Comparison of ENCODE assay signal across 27 mouse cellular contexts in genomic region chr6:128548532-128548931, GRCm38 (mm10). TPM values are rescaled to one million over a fixed set of nuclear protein-coding genes. Genes with fewer than 3 reads are reported as not detected.
A peak's percentile ranks its signal among the peaks of the same experiment; 100 is the strongest.
DNase-seq lines count a peak whose midpoint lies in the region; ATAC-seq and TF ChIP-seq lines count a peak whose summit lies in the region.
"Had no signal": no experiment of that assay in that cellular context is flagged by ENCODE, and none has a peak within 500 bp of the region (broad histone marks: within the 10 kb centered on the region; RNA-seq: fewer than 3 reads in every experiment).

No protein-coding gene starts in this region.

- H3K27ac ChIP-seq in intestine, embryonic 14.5 days (ENCODE audit: low read depth) = peak overlapping the region; percentile 71; the same call in 1 of the 2 replicates
- H3K27ac ChIP-seq in intestine, embryonic 16.5 days (ENCODE audit: low read length) = no peak overlapping the region
- 0 out of 2 replicates have a peak overlapping the region, but pooled peaks have one; percentile 29 for H3K27ac ChIP-seq in liver, postnatal 0 days (ENCODE audit: low read depth)
- H3K27ac ChIP-seq in liver, embryonic 11.5 days (ENCODE audit: low read depth, low read length) = no peak overlapping the region
- H3K27ac ChIP-seq in stomach, postnatal 0 days (replicated peaks) = peak overlapping the region; percentile 71
- H3K27ac ChIP-seq: embryonic facial prominence, embryonic 13.5 days; embryonic facial prominence, embryonic 15.5 days; forebrain, embryonic 10.5 days; forebrain, embryonic 12.5 days had no signal

- no peaks in the 10 kb centered on the region for H3K4me1 ChIP-seq in intestine, embryonic 14.5 days (replicated peaks; ENCODE audit: control insufficient read depth, insufficient read depth, low read length)
- H3K4me1 ChIP-seq in intestine, embryonic 16.5 days (ENCODE audit: control insufficient read depth, insufficient read depth, low read length) = peaks cover 5% of the 10 kb centered on the region; the same call in 1 of the 2 replicates
- H3K4me1 ChIP-seq in liver, postnatal 0 days (ENCODE audit: insufficient read depth) = peaks cover 3% of the 10 kb centered on the region; the same call in 1 of the 2 replicates
- H3K4me1 ChIP-seq in liver, embryonic 11.5 days (replicated peaks; ENCODE audit: control insufficient read depth, insufficient read depth, low read length) = no peaks in the 10 kb centered on the region
- no peaks in the 10 kb centered on the region for H3K4me1 ChIP-seq in stomach, postnatal 0 days (replicated peaks; ENCODE audit: control insufficient read depth, insufficient read depth)
- H3K4me1 ChIP-seq: embryonic facial prominence, embryonic 13.5 days; embryonic facial prominence, embryonic 15.5 days; forebrain, embryonic 10.5 days; forebrain, embryonic 12.5 days had no signal

- no peak overlapping the region for H3K4me3 ChIP-seq in intestine, embryonic 14.5 days (ENCODE audit: low read depth, low read length)
- no peak overlapping the region for H3K4me3 ChIP-seq in intestine, embryonic 16.5 days (ENCODE audit: low read length)
- H3K4me3 ChIP-seq in liver, postnatal 0 days (ENCODE audit: low read depth, low read length) = no peak overlapping the region
- no peak overlapping the region for H3K4me3 ChIP-seq in liver, embryonic 11.5 days (ENCODE audit: low read depth, low read length)
- H3K4me3 ChIP-seq in stomach, postnatal 0 days (ENCODE audit: low read depth, low read length) = no peak overlapping the region
- H3K4me3 ChIP-seq: embryonic facial prominence, embryonic 13.5 days; embryonic facial prominence, embryonic 15.5 days; erythroblast, embryonic 14.5 days; forebrain, embryonic 10.5 days; forebrain, embryonic 12.5 days had no signal

- ATAC-seq in intestine, embryonic 14.5 days (replicated peaks; ENCODE audit: low FRiP score, low TSS enrichment, low read depth) = no peak
- ATAC-seq in intestine, embryonic 16.5 days = no peak
- no peak for ATAC-seq in liver, postnatal 0 days
- no peak for ATAC-seq in liver, embryonic 11.5 days (replicated peaks; ENCODE audit: low FRiP score)
- peak; percentile 82 for ATAC-seq in stomach, postnatal 0 days (ENCODE audit: low FRiP score, low TSS enrichment)
- no peak for ATAC-seq in monocyte, adult 5-6 weeks (replicated peaks; ENCODE audit: insufficient number of reproducible peaks, low FRiP score, low TSS enrichment, poor library complexity, severe bottlenecking)
- ATAC-seq: forebrain, embryonic 14.5 days had no signal

- 86% methylated on average over 10 of the region's 10 CpGs for WGBS in intestine, embryonic 14.5 days
- WGBS in intestine, embryonic 16.5 days = 89% methylated on average over 10 of the region's 10 CpGs
- WGBS in liver, postnatal 0 days (ENCODE audit: insufficient replicate concordance) = 76% methylated on average over 10 of the region's 10 CpGs
- WGBS in liver, embryonic 11.5 days = 87% methylated on average over 10 of the region's 10 CpGs
- WGBS in stomach, postnatal 0 days = 65% methylated on average over 10 of the region's 10 CpGs

- no peaks in the 10 kb centered on the region for H3K36me3 ChIP-seq in intestine, embryonic 14.5 days (ENCODE audit: control insufficient read depth, insufficient read depth, low read length)
- H3K36me3 ChIP-seq in intestine, embryonic 16.5 days (ENCODE audit: control insufficient read depth, insufficient read depth, low read length) = no peaks in the 10 kb centered on the region
- no peaks in the 10 kb centered on the region for H3K36me3 ChIP-seq in liver, postnatal 0 days (replicated peaks; ENCODE audit: insufficient read depth, low read length)
- H3K36me3 ChIP-seq in liver, embryonic 11.5 days (ENCODE audit: control insufficient read depth, insufficient read depth, low read length) = no peaks in the 10 kb centered on the region
- H3K36me3 ChIP-seq in stomach, postnatal 0 days (ENCODE audit: control insufficient read depth, insufficient read depth, low read length) = no peaks in the 10 kb centered on the region
- H3K36me3 ChIP-seq: embryonic facial prominence, embryonic 13.5 days; embryonic facial prominence, embryonic 15.5 days; forebrain, embryonic 10.5 days; forebrain, embryonic 12.5 days had no signal

- TF ChIP-seq CTCF in liver, postnatal 0 days (IDR thresholded peaks at IDR 0.05; ENCODE audit: low read depth) = no peak
- no peak for TF ChIP-seq CTCF in stomach, postnatal 0 days (IDR thresholded peaks at IDR 0.05; ENCODE audit: low read depth)

- H3K9ac ChIP-seq in intestine, embryonic 14.5 days (ENCODE audit: low read length) = no peak overlapping the region
- H3K9ac ChIP-seq in intestine, embryonic 16.5 days (ENCODE audit: low read depth, low read length) = no peak overlapping the region
- H3K9ac ChIP-seq in liver, postnatal 0 days (replicated peaks) = no peak overlapping the region
- H3K9ac ChIP-seq in liver, embryonic 11.5 days (ENCODE audit: low read depth, low read length) = no peak overlapping the region
- H3K9ac ChIP-seq in stomach, postnatal 0 days (ENCODE audit: low read length) = no peak overlapping the region
- H3K9ac ChIP-seq: embryonic facial prominence, embryonic 13.5 days; embryonic facial prominence, embryonic 15.5 days; forebrain, embryonic 12.5 days had no signal

- DNase-seq in intestine, embryonic 14.5 days (ENCODE audit: low spot score) = no peak
- DNase-seq in liver, postnatal 0 days = no peak
- no peak for DNase-seq in liver, embryonic 11.5 days (ENCODE audit: low spot score)
- DNase-seq in stomach, postnatal 0 days (ENCODE audit: low spot score) = peak; percentile 47
- DNase-seq: adrenal gland, adult 2 months; adrenal gland, postnatal 10 days; adrenal gland, postnatal 25 days; cerebellum, adult 11 months; cerebellum, adult 18-20 months; cerebellum, adult 8-10 months; cerebellum, adult 9-11 months; cerebellum, postnatal 14 days; cerebellum, postnatal 36 days; embryo, embryonic 11 days had no signal

- H3K9me3 ChIP-seq in intestine, embryonic 14.5 days (ENCODE audit: control insufficient read depth, low read length) = no peaks in the 10 kb centered on the region
- H3K9me3 ChIP-seq in intestine, embryonic 16.5 days (ENCODE audit: control insufficient read depth, low read length) = no peaks in the 10 kb centered on the region
- no peaks in the 10 kb centered on the region for H3K9me3 ChIP-seq in liver, postnatal 0 days (ENCODE audit: low read length)
- no peaks in the 10 kb centered on the region for H3K9me3 ChIP-seq in liver, embryonic 11.5 days (ENCODE audit: control insufficient read depth, low read length)
- no peaks in the 10 kb centered on the region for H3K9me3 ChIP-seq in stomach, postnatal 0 days (ENCODE audit: control insufficient read depth, low read length)
- H3K9me3 ChIP-seq: embryonic facial prominence, embryonic 13.5 days; embryonic facial prominence, embryonic 15.5 days; forebrain, embryonic 10.5 days; forebrain, embryonic 12.5 days had no signal

- H3K27me3 ChIP-seq in intestine, embryonic 14.5 days (replicated peaks; ENCODE audit: control insufficient read depth, insufficient read depth, low read length) = no peaks in the 10 kb centered on the region
- no peaks in the 10 kb centered on the region for H3K27me3 ChIP-seq in intestine, embryonic 16.5 days (replicated peaks; ENCODE audit: control insufficient read depth, insufficient read depth, low read length)
- no peaks in the 10 kb centered on the region for H3K27me3 ChIP-seq in liver, postnatal 0 days (ENCODE audit: insufficient read depth, low read length)
- no peaks in the 10 kb centered on the region for H3K27me3 ChIP-seq in liver, embryonic 11.5 days (replicated peaks; ENCODE audit: control insufficient read depth, insufficient read depth, low read length)
- H3K27me3 ChIP-seq in stomach, postnatal 0 days (ENCODE audit: control insufficient read depth, insufficient read depth, low read length) = no peaks in the 10 kb centered on the region
- H3K27me3 ChIP-seq: embryonic facial prominence, embryonic 13.5 days; embryonic facial prominence, embryonic 15.5 days; forebrain, embryonic 12.5 days had no signal

- no peak overlapping the region for H3K4me2 ChIP-seq in intestine, embryonic 14.5 days (ENCODE audit: low read length)
- H3K4me2 ChIP-seq in intestine, embryonic 16.5 days (ENCODE audit: low read depth, low read length) = no peak overlapping the region
- H3K4me2 ChIP-seq in liver, postnatal 0 days (ENCODE audit: low read depth, low read length) = no peak overlapping the region
- no peak overlapping the region for H3K4me2 ChIP-seq in liver, embryonic 11.5 days
- no peak overlapping the region for H3K4me2 ChIP-seq in stomach, postnatal 0 days (replicated peaks; ENCODE audit: low read depth)
- H3K4me2 ChIP-seq: embryonic facial prominence, embryonic 13.5 days; embryonic facial prominence, embryonic 15.5 days; forebrain, embryonic 12.5 days had no signal

- no peak for TF ChIP-seq EP300 in liver, postnatal 0 days (IDR thresholded peaks at IDR 0.05; ENCODE audit: low read depth)
- TF ChIP-seq EP300 in stomach, postnatal 0 days (optimal IDR thresholded peaks at IDR 0.05) = no peak

RNA-seq across cellular contexts. Expression of gene Pzp, which starts 22.0 kb away (rescaled TPM):
- polyA plus RNA-seq in intestine, embryonic 14.5 days (2014; fragmentation: Nextera tagmentation; extraction: Ambion mirVana) = 0.05 TPM in 1 of 2 replicates, not detected in the other
- 2.2 and 4.8 TPM in 2 replicates for polyA plus RNA-seq in intestine, embryonic 16.5 days (2015; fragmentation: Nextera tagmentation; extraction: Ambion mirVana)
- polyA plus RNA-seq in liver, postnatal 0 days (2015; fragmentation: Nextera tagmentation; extraction: Ambion mirVana) = 1,244 and 1,400 TPM in 2 replicates
- polyA plus RNA-seq in liver, embryonic 11.5 days (2014; fragmentation: Nextera tagmentation; extraction: Ambion mirVana) = 17.8 and 19.8 TPM in 2 replicates
- polyA plus RNA-seq in stomach, postnatal 0 days (2015; fragmentation: Nextera tagmentation; extraction: Ambion mirVana) = 1.5 and 3.1 TPM in 2 replicates
- total RNA-seq in monocyte, adult 5-6 weeks (2017) = not detected in 3 replicates
- total RNA-seq: common myeloid progenitor, adult 5-6 weeks; MEL had no signal
- polyA plus RNA-seq: C2C12; embryonic facial prominence, embryonic 11.5 days; forebrain, embryonic 10.5 days; forebrain, embryonic 14.5 days had no signal

RNA-seq across cellular contexts. Expression of gene A2ml1, which starts 32.9 kb away (rescaled TPM):
- 2.5 and 3.5 TPM in 2 replicates for polyA plus RNA-seq in intestine, embryonic 14.5 days (2014; fragmentation: Nextera tagmentation; extraction: Ambion mirVana)
- polyA plus RNA-seq in intestine, embryonic 16.5 days (2015; fragmentation: Nextera tagmentation; extraction: Ambion mirVana) = 2.5 and 3.1 TPM in 2 replicates
- 29.7 and 30.6 TPM in 2 replicates for polyA plus RNA-seq in liver, postnatal 0 days (2015; fragmentation: Nextera tagmentation; extraction: Ambion mirVana)
- 0.45 and 1.3 TPM in 2 replicates for polyA plus RNA-seq in liver, embryonic 11.5 days (2014; fragmentation: Nextera tagmentation; extraction: Ambion mirVana)
- 3.1 TPM in 2 replicates for polyA plus RNA-seq in stomach, postnatal 0 days (2015; fragmentation: Nextera tagmentation; extraction: Ambion mirVana)
- 0.19 TPM in 1 of 3 replicates, not detected in the others for total RNA-seq in monocyte, adult 5-6 weeks (2017)
- total RNA-seq: adrenal gland, adult 2 months; adrenal gland, postnatal 25 days; common myeloid progenitor, adult 5-6 weeks; ES-E14 had no signal
- polyA plus RNA-seq: adrenal gland, adult 2 months; C2C12; embryonic facial prominence, embryonic 11.5 days; erythroblast, embryonic 14.5 days; forebrain, embryonic 10.5 days had no signal

Comparison
In these comparisons a context has a peak if more than half of its experiments do, and no peak if none do; other contexts are left out.
1. H3K27ac ChIP-seq: peak in intestine, embryonic 14.5 days (single experiment), liver, postnatal 0 days (single experiment) and stomach, postnatal 0 days (single experiment); none in intestine, embryonic 16.5 days (single experiment) and liver, embryonic 11.5 days (single experiment).
2. RNA of gene Pzp, which starts 22.0 kb away (polyA plus RNA-seq): 1,244 to 1,400 TPM in liver, postnatal 0 days; 17.8 to 19.8 TPM in liver, embryonic 11.5 days, 2.2 to 4.8 TPM in intestine, embryonic 16.5 days, 1.5 to 3.1 TPM in stomach, postnatal 0 days and 0.05 TPM in intestine, embryonic 14.5 days; every median in the first group is over 10 times any median in the second.